Mouse (Mus musculus): ENCODE data around the gene Ccdc116. TPM values are rescaled to one million over a fixed set of nuclear protein-coding genes. Genes with fewer than 3 reads are reported as not detected.

Ccdc116 gene
- polyA plus RNA-seq, 1 experiment from 2014 or later: 0.57 TPM

DNA sequence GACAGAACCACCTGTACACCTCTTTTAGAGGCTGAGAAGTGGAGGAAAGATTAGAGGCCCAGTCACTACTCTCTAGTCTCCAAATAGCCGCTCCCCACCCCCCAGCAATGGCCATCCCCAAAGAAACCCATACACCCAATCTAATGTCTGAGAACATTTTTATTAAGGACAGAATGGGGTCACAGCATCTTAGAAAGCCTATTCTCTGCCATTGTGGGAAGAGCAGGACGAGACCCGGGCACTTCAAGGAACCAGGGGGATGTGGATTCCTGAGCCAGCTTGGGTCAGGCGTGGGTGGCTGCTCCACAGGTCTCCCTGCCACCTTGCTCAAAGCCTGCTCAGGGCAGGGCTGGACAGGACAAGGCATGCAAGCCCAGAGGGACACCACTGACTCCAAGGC, 4.8 kb upstream of the Ccdc116 start:
- no peaks in the 10 kb centered on the region for H3K9me3 ChIP-seq
- H3K4me1 ChIP-seq: peaks cover 17% of the 10 kb centered on the region
- no peak overlapping the region for H3K27ac ChIP-seq (replicated peaks)
- 96% methylated on average over 4 of the region's 4 CpGs for whole genome bisulfite sequencing
- H3K4me3 ChIP-seq: no peak overlapping the region
- DNase-seq (ENCODE audit: low spot score): no peak
- H3K27me3 ChIP-seq (replicated peaks; ENCODE audit: low read depth, poor library complexity, severe bottlenecking): peaks cover 18% of the 10 kb centered on the region
- H3K36me3 ChIP-seq (replicated peaks): peaks cover 63% of the 10 kb centered on the region

DNA sequence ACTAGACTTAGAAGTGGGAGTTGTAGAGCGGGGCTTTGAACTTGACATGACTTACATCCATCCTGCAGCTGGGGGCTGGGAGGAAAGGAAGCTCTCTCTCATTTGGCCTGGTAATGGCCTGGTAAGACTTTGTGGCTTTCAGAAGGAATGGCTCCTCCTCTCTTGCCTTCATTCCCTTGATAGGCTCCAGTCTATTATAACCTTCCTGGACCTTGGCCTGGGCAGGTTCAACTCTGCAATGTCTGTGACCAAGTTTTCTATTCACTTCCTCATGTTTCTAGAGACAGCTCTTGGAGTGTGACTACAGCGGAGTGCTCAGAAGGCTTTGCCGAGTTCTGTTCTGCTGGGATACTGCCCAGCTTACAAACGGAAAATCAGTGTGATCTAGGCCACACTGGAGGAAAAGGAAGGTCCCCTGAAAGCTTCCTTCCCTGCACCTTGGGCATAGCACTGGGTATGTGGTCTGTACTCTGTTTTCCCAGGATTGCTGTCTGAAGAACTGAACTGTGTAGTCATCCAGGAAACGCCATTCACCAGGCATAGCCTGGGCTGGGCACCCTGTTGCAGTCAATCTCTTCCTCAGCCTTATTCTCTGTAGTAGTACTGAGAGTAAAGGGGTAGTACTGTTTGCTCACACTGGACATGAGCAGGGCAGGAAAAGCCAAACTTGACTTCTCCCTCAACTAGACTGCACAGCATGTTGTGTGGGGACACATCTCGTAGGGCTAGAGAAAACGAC, 3.7 kb upstream of the Ccdc116 start:
- H3K4me3 ChIP-seq: no peak overlapping the region
- H3K4me1 ChIP-seq: peaks cover 19% of the 10 kb centered on the region
- peaks cover 19% of the 10 kb centered on the region for H3K27me3 ChIP-seq (replicated peaks; ENCODE audit: low read depth, poor library complexity, severe bottlenecking)
- H3K27ac ChIP-seq (replicated peaks): no peak overlapping the region
- peaks cover 51% of the 10 kb centered on the region for H3K36me3 ChIP-seq (replicated peaks)
- 91% methylated on average over 7 of the region's 7 CpGs for WGBS
- no peak for DNase-seq (ENCODE audit: low spot score)
- no peaks in the 10 kb centered on the region for H3K9me3 ChIP-seq

DNA sequence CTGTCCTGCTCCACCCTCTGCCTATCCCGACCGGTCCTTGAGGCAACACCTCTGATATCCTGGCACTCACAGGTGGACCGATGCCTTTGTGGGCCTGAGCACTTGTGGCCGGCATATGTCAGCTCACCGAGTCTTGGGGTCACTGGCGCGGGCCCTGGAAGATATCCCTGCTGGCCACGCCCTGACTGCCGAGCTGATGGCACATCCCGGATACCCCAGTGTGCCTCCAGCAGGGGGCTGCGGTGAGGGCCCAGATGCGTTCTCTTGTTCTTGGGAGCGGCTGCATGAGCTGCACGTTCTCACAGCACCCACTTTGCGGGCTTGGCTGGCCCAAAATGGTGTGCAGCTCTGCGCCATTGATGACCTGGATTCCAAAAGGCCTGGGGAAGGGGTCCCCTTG, 1.1 kb upstream of the Ccdc116 start:
- H3K27ac ChIP-seq (replicated peaks): no peak overlapping the region; the same call in 1 of the 2 replicates
- H3K36me3 ChIP-seq (replicated peaks): peaks cover 28% of the 10 kb centered on the region
- peaks cover 19% of the 10 kb centered on the region for H3K27me3 ChIP-seq (replicated peaks; ENCODE audit: low read depth, poor library complexity, severe bottlenecking)
- no peaks in the 10 kb centered on the region for H3K9me3 ChIP-seq
- DNase-seq (ENCODE audit: low spot score): peak; percentile 77
- 5% methylated on average over 16 of the region's 16 CpGs for WGBS
- peak overlapping the region; percentile 72 for H3K4me3 ChIP-seq
- H3K4me1 ChIP-seq: peaks cover 29% of the 10 kb centered on the region

DNA sequence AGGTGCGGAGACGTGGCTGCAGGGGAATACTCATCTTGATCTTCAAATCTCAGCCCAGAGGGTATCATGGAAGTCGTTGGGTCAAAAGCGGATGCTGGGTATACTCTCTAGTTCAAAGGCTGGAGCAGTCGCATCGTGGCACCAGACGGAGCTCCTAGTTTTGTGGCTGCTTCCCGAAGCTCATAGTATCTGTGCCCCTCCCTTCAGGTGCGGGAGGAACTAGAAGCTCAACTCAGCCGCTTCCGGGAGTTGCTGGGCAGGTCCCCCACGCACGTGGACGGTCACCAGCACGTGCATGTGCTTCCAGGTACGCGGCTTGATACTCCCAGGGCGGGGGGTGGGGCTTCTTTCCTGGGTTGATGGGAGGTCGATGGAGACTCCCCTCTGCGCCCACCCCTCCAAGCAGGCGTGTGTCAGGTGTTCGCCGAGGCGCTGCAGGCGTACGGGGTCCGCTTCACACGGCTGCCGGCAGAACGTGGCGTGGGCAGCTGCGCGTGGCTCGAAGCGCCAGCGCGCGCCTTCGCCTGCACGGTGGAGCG, 431 bp upstream of the Ccdc116 start:
- Histone ChIP-seq H3K9me3 (no peaks in the 10 kb centered on the region), H3K4me1 (peaks cover 29% of the 10 kb centered on the region), H3K4me3 (peak overlapping the region; percentile 72), H3K27ac (replicated peaks) (peak overlapping the region; percentile 65; the same call in 1 of the 2 replicates), H3K27me3 (replicated peaks; ENCODE audit: low read depth, poor library complexity, severe bottlenecking) (peaks cover 19% of the 10 kb centered on the region), H3K36me3 (replicated peaks) (peaks cover 21% of the 10 kb centered on the region)
- peak; percentile 53 for DNase-seq (ENCODE audit: low spot score)
- WGBS: under 1% methylated on average over 41 of the region's 41 CpGs

DNA sequence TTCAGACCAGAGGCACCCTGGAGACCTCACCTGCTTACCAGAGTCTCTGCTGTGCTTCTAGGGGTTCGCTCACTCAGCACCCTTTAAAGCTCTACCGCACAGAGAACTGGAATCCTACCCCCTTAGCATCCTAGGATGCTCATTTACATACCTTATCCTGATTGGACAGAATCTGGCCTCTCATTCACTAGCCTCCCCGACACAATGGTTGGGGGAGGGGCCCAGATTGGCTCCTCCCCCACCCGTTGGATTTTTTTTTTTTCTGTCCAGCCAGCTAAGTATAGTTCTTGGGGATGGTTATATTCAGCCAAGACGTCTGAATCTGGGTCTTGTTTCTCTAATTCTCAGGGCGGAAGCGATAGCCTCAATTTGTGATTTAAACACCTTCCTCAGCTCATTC, 2.7 kb downstream of the Ccdc116 start, which contains the start of gene Ydjc:
Gene Ydjc (plus strand): TSS at position 283 of the 400 bp plus-strand sequence.
- WGBS: 13% methylated on average over 7 of the region's 7 CpGs
- 0 out of 2 replicates have a peak within 1 kb of the TSS, but pooled peaks have one; percentile 2 for H3K4me3 ChIP-seq
- DNase-seq (ENCODE audit: low spot score): peak; percentile 49

GRCm38 (mm10) chr16:17137355-17137754, 9.7 kb downstream of the Ccdc116 start:
- H3K4me1 ChIP-seq: peaks cover 7% of the 10 kb centered on the region
- DNase-seq (ENCODE audit: low spot score): no peak
- WGBS: 84% methylated on average over 15 of the region's 15 CpGs

More for the DNA sequence above, 2.7 kb downstream of the Ccdc116 start, which contains the start of gene Ydjc:
- no peak within 1 kb of the TSS for H3K27ac ChIP-seq (replicated peaks)
- no peaks in the 10 kb centered on the region for H3K36me3 ChIP-seq (replicated peaks)
- H3K9me3 ChIP-seq: no peaks in the 10 kb centered on the region
- peaks cover 19% of the 10 kb centered on the region for H3K27me3 ChIP-seq (replicated peaks; ENCODE audit: low read depth, poor library complexity, severe bottlenecking)
- peaks cover 29% of the 10 kb centered on the region for H3K4me1 ChIP-seq

DNA sequence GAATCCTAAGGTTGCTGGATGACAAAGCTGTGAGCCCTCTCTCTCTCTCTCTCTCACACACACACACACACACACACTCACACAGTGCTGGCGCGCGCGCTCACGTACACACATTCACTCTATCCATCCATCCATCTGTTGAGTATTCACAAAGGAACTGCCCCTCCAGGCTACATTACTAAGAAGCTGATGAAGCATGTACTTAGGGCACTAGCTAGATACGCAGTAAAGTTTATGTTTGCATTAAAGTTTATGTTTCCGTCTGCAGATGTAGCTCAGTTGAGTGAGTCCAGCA, 14.2 kb downstream of the Ccdc116 start:
- 39% methylated on average over 7 of the region's 7 CpGs for whole genome bisulfite sequencing
- no peaks in the 10 kb centered on the region for H3K9me3 ChIP-seq
- H3K4me3 ChIP-seq: peak overlapping the region; percentile 87
- peak overlapping the region; percentile 93 for H3K27ac ChIP-seq (replicated peaks)
- peak; percentile 39 for DNase-seq (ENCODE audit: low spot score)
- H3K4me1 ChIP-seq: peaks cover 23% of the 10 kb centered on the region
- H3K27me3 ChIP-seq (replicated peaks; ENCODE audit: low read depth, poor library complexity, severe bottlenecking): no peaks in the 10 kb centered on the region
- H3K36me3 ChIP-seq (replicated peaks): peaks cover 15% of the 10 kb centered on the region

More at GRCm38 (mm10) chr16:17137355-17137754, 9.7 kb downstream of the Ccdc116 start:
- Histone ChIP-seq H3K27me3 (replicated peaks; ENCODE audit: low read depth, poor library complexity, severe bottlenecking) (no peaks in the 10 kb centered on the region), H3K36me3 (replicated peaks) (no peaks in the 10 kb centered on the region), H3K9me3 (no peaks in the 10 kb centered on the region), H3K4me3 (no peak overlapping the region), H3K27ac (replicated peaks) (no peak overlapping the region)

DNA sequence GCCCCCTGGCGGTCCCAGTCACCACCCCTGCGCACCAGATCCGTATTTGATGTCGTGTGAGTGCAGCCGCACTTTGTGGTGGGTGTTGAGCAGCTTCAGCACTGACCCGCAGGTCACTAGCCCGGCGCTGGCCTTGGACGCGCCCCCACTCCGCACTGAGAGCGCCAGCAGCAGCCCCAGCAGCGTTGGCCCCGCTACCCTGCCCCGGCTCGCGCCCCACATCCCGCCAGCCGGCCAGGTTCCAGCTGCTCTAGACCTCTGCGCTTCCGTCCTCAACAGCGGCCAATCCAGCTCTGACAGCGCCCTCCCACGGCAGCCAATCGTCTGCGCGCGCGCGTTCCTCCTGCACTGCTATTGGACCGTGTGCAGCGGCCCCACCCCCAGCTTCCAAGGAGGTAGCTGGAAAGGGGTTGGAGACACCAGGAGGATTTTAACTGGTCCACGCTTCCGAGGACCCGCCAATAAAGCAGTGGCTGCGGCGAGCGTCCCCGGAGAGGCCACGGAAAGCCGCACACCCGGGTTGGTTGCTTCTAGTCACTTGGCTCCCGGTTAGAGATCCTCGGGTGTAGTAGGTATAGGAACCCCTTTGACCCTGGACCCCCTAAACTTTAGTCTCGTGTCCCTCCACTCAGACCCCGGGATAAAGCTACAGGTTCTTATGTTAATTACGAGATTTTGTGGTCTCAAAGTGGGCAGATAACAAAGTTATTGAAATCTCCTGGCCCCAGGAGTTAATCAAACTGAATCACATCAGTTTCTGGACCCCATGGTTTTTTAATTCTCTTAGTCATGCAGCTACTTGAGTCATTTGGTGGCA, 14.7 kb downstream of the Ccdc116 start, which contains the start of gene Sdf2l1:
Gene Sdf2l1 (minus strand): TSS at position 295 of the 817 bp plus-strand sequence.
- H3K4me1 ChIP-seq: peaks cover 23% of the 10 kb centered on the region

GRCm38 (mm10) chr16:17131191-17132088, 15.6 kb downstream of the Ccdc116 start:
- peak overlapping the region; percentile 93 for H3K27ac ChIP-seq (replicated peaks)
- H3K4me3 ChIP-seq: peak overlapping the region; percentile 87
- DNase-seq (ENCODE audit: low spot score): peak; percentile 52
- H3K4me1 ChIP-seq: peaks cover 23% of the 10 kb centered on the region
- H3K27me3 ChIP-seq (replicated peaks; ENCODE audit: low read depth, poor library complexity, severe bottlenecking): no peaks in the 10 kb centered on the region
- no peaks in the 10 kb centered on the region for H3K9me3 ChIP-seq
- H3K36me3 ChIP-seq (replicated peaks): peaks cover 15% of the 10 kb centered on the region
- 4% methylated on average over 43 of the region's 43 CpGs for WGBS

More for the DNA sequence above, 14.7 kb downstream of the Ccdc116 start, which contains the start of gene Sdf2l1:
- Histone ChIP-seq H3K4me3 (peak within 1 kb of the TSS; percentile 87), H3K27me3 (replicated peaks; ENCODE audit: low read depth, poor library complexity, severe bottlenecking) (no peaks in the 10 kb centered on the region), H3K9me3 (no peaks in the 10 kb centered on the region), H3K27ac (replicated peaks) (peak within 1 kb of the TSS; percentile 93), H3K36me3 (replicated peaks) (peaks cover 15% of the 10 kb centered on the region)
- under 1% methylated on average over 47 of the region's 47 CpGs for WGBS
- peak; percentile 99 for DNase-seq (ENCODE audit: low spot score)

GRCm38 (mm10) chr16:17127292-17127691, 19.7 kb downstream of the Ccdc116 start:
- Histone ChIP-seq H3K9me3 (no peaks in the 10 kb centered on the region), H3K27ac (replicated peaks) (no peak overlapping the region), H3K4me3 (no peak overlapping the region), H3K27me3 (replicated peaks; ENCODE audit: low read depth, poor library complexity, severe bottlenecking) (no peaks in the 10 kb centered on the region), H3K4me1 (peaks cover 44% of the 10 kb centered on the region), H3K36me3 (replicated peaks) (peaks cover 31% of the 10 kb centered on the region)
- 95% methylated on average over 1 of the region's 1 CpGs for WGBS
- peak; percentile 44 for DNase-seq (ENCODE audit: low spot score)

DNA sequence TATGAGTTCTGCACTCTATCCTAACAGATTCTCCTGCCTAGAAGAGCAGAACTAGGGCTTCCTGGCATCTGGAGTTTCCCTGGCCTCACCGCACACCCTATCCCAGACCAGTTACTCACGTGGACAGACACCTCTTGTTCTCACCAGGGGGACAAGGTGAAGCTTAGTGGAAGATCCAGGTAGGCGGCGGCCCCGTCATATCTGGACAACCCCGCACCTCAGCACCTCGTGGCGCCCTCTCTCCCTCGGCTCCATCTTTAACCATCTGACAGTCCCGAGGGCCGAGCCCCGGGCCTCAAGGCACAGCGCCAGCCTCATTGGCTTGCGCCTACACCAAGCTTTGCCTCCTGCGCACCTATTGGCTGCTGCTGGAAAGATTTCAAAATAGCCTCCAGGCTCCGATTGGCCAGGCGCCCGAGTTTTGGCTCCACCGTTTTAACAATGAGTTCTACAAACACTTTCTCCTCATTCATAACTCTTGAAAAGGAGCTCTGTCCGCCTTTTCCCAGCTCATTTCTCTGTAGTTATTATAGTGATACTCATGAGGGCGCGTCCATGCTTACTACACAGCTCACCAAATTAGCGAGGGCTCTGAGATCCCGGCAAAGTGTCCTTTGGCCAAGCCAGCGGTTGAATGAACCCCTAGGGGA, 22.0 kb downstream of the Ccdc116 start, which contains the start of gene 2610318N02Rik:
Gene 2610318N02Rik (minus strand): TSS at position 297 of the 650 bp plus-strand sequence.
- under 1% methylated on average over 25 of the region's 25 CpGs for WGBS
- peak; percentile 92 for DNase-seq (ENCODE audit: low spot score)
- Histone ChIP-seq H3K4me3 (peak within 1 kb of the TSS; percentile 73), H3K9me3 (no peaks in the 10 kb centered on the region), H3K27me3 (replicated peaks; ENCODE audit: low read depth, poor library complexity, severe bottlenecking) (no peaks in the 10 kb centered on the region), H3K4me1 (peaks cover 38% of the 10 kb centered on the region), H3K27ac (replicated peaks) (peak within 1 kb of the TSS; percentile 91), H3K36me3 (replicated peaks) (peaks cover 46% of the 10 kb centered on the region)
